Mouse (Mus musculus): Measurements from ENCODE around the gene Szrd1. TPM values are rescaled to one million over a fixed set of nuclear protein-coding genes. Genes with fewer than 3 reads are reported as not detected.

The Szrd1 gene
- 55.2 TPM for polyA plus RNA-seq (2014; fragmentation: Illumina TruSeq; extraction: RNeasy Lipid Tissue Mini Kit (QIAGEN cat#74804); ENCODE audit: low read depth, low replicate concordance)

DNA sequence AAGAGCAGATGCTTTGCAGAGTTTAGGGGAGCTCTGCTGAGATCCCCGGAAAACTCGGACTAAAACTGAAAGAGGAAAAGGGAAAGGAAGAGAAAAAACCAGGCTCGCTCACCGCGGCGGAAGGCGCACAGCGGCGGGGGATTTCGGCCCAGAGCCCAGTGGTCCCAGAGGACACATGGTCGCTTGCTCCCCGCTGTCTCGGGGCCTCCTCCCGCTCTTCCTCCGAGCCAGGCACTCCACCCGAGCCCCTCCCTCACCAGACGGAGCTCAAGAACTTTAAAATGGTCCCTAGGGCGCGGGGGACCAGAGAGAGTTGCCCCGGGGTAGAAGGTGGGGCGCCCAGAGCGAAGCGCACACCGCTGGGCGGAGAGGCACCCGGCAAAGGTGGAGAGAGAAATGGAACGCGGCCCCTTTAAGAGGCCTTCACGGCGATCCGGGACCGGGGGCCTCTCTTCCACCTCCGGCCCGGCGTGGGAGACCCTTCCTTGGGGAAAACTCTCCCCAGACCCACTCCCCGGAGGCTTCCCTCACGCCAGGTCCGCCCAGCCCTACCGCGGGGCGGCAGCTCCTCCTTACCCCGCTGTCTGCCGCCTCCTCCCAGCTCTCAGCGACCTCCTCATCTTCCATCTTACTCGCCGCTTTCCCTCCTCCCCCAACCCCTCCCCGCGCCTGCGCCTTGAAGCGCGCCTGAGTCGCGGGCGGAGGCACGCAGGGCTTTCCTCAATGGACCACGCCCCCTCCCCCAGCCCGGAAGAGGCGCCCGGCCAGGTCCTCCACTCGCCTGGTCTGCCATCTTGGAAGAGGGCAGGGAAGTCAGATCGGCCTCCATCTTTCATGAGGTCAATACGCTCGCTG lies at the start of gene Szrd1:
TSS of gene Szrd1 (minus strand) at position 660 of the 855 bp plus-strand sequence.

DNA sequence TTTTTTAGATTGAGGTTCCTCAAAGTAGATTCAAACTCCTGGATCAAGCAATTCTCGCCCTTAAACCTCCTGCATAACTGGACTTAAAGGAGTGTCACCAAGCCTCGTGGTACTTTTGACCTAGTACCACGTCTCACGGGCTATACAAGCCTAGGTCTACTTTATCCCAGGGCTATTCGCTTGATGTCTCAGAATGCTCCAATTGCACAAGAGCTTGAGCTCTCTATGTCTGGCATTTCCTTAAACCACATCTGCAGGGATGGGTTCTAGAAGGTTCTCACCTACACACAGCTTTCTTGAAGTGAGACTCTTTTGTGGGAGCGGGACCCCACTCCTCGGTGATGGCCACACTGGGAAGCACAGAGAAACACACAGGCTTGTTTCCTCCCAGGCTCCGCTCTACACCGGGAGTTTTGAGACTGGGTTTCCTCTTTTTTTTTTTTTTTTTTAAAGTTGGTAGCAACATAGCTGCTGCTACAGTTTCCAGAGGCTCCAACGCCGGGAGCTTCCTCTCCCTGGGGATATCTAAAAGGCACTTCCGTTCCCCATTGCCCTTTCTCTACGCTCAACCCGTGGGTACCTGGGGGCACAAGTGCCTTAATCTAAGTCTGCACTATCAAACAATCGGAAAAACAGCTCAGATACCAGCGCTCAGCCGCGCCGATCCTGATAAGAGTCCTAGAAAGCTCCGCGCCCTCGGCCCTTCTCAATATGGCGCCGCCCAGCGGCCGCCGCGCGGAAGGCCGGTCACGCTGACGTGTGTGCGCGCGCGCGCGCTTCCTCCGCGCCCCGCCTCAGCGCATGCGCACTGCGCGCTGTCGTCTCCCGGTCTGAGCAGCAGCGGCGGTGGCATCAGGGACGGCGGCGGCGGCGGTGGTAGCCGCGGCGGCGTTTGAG lies 7.8 kb upstream of the Szrd1 start, which contains the start of gene Fbxo42:
TSS of gene Fbxo42 (plus strand) at position 802 of the 897 bp plus-strand sequence.

DNA sequence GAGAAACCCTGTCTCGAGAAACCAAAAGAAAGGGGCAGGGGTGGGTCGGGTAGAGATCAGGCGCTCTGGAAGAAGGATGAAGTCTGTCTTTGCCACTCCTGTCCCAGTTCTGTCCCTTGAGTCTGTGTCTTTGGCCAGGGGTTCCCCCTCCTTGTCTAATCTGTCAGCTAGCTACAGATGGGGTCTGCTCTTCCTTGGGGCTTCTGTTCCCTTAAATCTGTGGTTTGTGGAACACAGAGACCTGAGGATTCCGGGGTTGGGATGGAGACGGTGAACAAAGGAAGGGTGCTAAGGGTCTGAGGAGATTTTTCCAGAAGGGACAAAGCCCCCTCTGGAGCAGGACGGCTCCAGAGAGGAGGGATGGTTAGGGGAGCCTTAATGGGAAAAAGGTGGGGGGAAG lies 51.5 kb downstream of the Szrd1 start, which contains the start of gene Spata21:
TSS of gene Spata21 (plus strand) at position 301 of the 400 bp plus-strand sequence.

DNA sequence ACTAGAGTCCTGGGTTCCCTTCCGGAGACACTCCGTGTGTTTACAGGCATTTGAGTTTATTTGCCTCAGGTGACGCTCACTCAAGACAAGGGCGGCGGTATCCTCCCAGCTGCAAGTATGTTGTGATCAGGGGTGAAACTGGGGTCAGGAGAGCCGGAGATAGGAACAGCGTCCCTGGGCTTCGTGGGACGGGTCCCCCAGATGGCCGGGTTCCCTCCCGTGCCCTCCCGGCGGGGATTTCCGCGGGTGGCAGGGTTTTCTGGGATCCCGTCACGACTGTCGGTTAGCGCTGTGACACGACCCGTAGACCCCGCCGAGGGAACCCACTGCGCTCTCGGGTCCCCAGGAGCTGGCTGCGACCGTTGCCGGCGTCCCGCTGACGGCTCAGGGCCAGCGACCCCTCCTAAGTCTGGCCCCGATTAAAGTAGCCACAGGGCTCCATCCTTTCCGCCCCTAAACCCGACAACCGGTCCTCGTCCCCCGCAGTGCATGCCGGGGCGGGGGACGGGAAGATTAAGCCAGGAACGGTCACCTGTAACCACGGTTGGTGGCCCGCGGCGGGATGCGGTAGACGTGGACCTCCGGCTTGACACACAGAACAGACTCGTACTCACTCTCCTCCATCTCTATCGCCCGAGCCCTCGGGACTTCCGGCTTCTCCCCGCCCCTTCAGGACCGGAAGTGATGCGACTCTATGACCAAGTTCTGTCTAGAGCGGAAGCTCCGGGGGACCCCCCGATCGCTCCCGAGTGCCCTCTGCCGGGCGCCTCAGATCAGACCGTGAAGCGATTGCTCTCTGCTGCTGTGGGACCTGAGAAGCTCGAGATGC lies 61.7 kb downstream of the Szrd1 start, which contains the start of gene Necap2:
TSS of gene Necap2 (minus strand) at position 677 of the 829 bp plus-strand sequence.

Other genes starting within 250 kb of the Szrd1 start
- gene Padi2, start 233.4 kb downstream of the Szrd1 start, polyA plus RNA-seq (2014; fragmentation: Illumina TruSeq; extraction: RNeasy Lipid Tissue Mini Kit (QIAGEN cat#74804); ENCODE audit: low read depth, low replicate concordance): 0.47 TPM
- gene Sdhb, start 178.6 kb downstream of the Szrd1 start, polyA plus RNA-seq (2014; fragmentation: Illumina TruSeq; extraction: RNeasy Lipid Tissue Mini Kit (QIAGEN cat#74804); ENCODE audit: low read depth, low replicate concordance): 1,459 TPM
- 16.0 TPM for gene Atp13a2, start 152.9 kb downstream of the Szrd1 start, polyA plus RNA-seq (2014; fragmentation: Illumina TruSeq; extraction: RNeasy Lipid Tissue Mini Kit (QIAGEN cat#74804); ENCODE audit: low read depth, low replicate concordance)
- 5.9 TPM for gene Mfap2, start 129.4 kb downstream of the Szrd1 start, polyA plus RNA-seq (2014; fragmentation: Illumina TruSeq; extraction: RNeasy Lipid Tissue Mini Kit (QIAGEN cat#74804); ENCODE audit: low read depth, low replicate concordance)
- gene Crocc, start 79.2 kb downstream of the Szrd1 start, polyA plus RNA-seq (2014; fragmentation: Illumina TruSeq; extraction: RNeasy Lipid Tissue Mini Kit (QIAGEN cat#74804); ENCODE audit: low read depth, low replicate concordance): 5.8 TPM
- gene Necap2, start 61.4 kb downstream of the Szrd1 start, polyA plus RNA-seq (2014; fragmentation: Illumina TruSeq; extraction: RNeasy Lipid Tissue Mini Kit (QIAGEN cat#74804); ENCODE audit: low read depth, low replicate concordance): 20.2 TPM
- gene Spata21, start 51.4 kb downstream of the Szrd1 start, polyA plus RNA-seq (2014; fragmentation: Illumina TruSeq; extraction: RNeasy Lipid Tissue Mini Kit (QIAGEN cat#74804); ENCODE audit: low read depth, low replicate concordance): not detected
- gene Fbxo42, start 8.1 kb upstream of the Szrd1 start, polyA plus RNA-seq (2014; fragmentation: Illumina TruSeq; extraction: RNeasy Lipid Tissue Mini Kit (QIAGEN cat#74804); ENCODE audit: low read depth, low replicate concordance): 7.9 TPM
- gene Rsg1, start 74.2 kb upstream of the Szrd1 start, polyA plus RNA-seq (2014; fragmentation: Illumina TruSeq; extraction: RNeasy Lipid Tissue Mini Kit (QIAGEN cat#74804); ENCODE audit: low read depth, low replicate concordance): 0.68 TPM
- gene Arhgef19, start 99.7 kb upstream of the Szrd1 start, polyA plus RNA-seq (2014; fragmentation: Illumina TruSeq; extraction: RNeasy Lipid Tissue Mini Kit (QIAGEN cat#74804); ENCODE audit: low read depth, low replicate concordance): 48.6 TPM
- 4.4 TPM for gene Epha2, start 161.5 kb upstream of the Szrd1 start, polyA plus RNA-seq (2014; fragmentation: Illumina TruSeq; extraction: RNeasy Lipid Tissue Mini Kit (QIAGEN cat#74804); ENCODE audit: low read depth, low replicate concordance)
- 0.42 TPM for gene Fam131c, start 228.4 kb upstream of the Szrd1 start, polyA plus RNA-seq (2014; fragmentation: Illumina TruSeq; extraction: RNeasy Lipid Tissue Mini Kit (QIAGEN cat#74804); ENCODE audit: low read depth, low replicate concordance)